Mouse (Mus musculus) brain, embryonic 14.5 days (tissue): Measurements from ENCODE around the gene Hyal3. TPM values are rescaled to one million over a fixed set of nuclear protein-coding genes. Genes with fewer than 3 reads are reported as not detected.
A peak's percentile ranks its signal among the peaks of the same experiment; 100 is the strongest.
"Not testable (repeated sequence)": the region's sequence is repeated elsewhere in the genome, so short reads cannot be mapped to it uniquely, and the experiment has no call there.

Experiments
- DNase-seq: peaks from one replicate; pipeline ENCODE4 v3.0.0-alpha.2; 2011; ENCODE audit warnings: low read depth
- CTCF ChIP-seq: fragments of 200-500 bp; IDR thresholded peaks from 2 replicates; pipeline ENCODE4 v1.5.1; 2012; ENCODE audit warnings: inconsistent platforms, mild to moderate bottlenecking, moderate library complexity, borderline replicate concordance; ENCODE audit not compliant: insufficient read depth, insufficient read length; ENCODE audit errors: extremely low read depth
- POLR2A ChIP-seq: fragments of 200-500 bp; IDR thresholded peaks from 2 replicates; pipeline ENCODE4 v1.6.1; 2012; ENCODE audit warnings: mild to moderate bottlenecking, inconsistent platforms, borderline replicate concordance; ENCODE audit not compliant: poor library complexity, insufficient read depth, insufficient read length, severe bottlenecking; ENCODE audit errors: extremely low read depth
- polyA plus RNA-seq: library from polyadenylated mRNA; depleted of rRNA; stranded (reverse); fragments of >200 nt; gene quantifications from 2 replicates; pipeline ENCODE4 v1.2.3, GENCODE M21; 2012

Hyal3 gene
- polyA plus RNA-seq, 1 experiment: 1.6 TPM

DNA sequence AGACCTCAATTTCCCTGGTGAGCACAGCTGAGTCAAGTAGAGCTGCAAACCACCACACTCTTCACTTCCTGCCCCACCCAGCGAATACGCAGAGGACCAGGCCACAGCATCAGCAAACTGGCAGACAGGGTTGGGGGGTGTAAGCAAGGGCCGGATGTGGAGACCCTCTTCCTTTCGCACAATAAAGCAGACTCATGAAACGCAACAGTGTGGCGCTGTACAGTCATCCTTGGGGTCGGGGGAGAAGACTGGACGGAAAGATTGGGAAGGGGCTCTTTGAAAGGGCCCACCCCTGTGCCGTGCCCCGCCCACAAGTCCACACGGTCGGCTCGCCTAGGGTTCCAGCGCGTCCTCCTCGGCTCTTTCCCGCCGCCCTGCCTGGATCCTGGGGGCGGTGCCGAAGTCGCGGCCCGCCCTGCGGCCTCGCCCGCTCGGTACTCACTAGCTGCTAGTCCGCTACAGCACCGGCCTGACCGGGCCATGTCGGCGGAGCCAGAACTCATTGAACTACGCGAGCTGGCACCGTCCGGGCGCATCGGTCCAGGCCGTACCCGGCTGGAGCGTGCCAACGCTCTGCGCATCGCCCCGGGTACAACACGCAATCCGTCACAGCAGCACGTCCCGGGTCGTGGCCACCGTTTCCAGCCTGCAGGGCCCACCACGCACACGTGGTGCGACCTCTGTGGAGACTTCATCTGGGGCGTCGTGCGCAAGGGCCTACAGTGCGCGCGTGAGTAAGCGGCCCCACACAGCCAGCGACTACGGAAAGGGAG is 29.3 kb upstream of the Hyal3 start, which contains the start of gene Rassf1:
Gene Rassf1 (plus strand): TSS at position 439 of the 773 bp plus-strand sequence.
- peak; percentile 44 for DNase-seq
- no peak for TF ChIP-seq CTCF
- TF ChIP-seq POLR2A: 0 out of 2 replicates have a peak, but pooled peaks have one; percentile 16

DNA sequence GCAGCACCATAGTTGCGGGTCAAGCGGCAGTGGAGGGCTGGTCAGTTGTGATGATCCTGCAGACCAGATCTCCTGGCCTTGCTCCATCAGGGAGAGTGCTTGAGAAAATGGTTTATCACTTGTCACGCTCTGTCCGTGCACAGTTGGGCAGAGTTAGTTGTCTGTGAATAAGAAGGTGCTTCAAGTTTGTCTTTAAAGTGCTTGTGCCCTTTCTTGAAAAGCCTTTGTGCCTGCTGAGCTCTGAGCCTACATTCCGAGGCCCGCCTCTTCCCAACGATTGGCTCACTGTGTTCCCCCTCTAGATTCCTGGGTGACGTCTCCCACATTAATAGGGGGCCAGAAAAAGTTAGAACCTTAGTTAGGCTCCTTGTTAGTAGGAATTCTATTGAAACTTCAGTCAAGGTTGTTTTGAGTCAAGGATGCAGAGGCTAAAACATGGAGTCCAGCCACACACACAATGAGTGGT is 28.7 kb upstream of the Hyal3 start:
- no peak for DNase-seq
- TF ChIP-seq POLR2A: no peak

GRCm38 (mm10) chr9:107552690-107553393 is 27.8 kb upstream of the Hyal3 start:
- TF ChIP-seq CTCF: no peak
- DNase-seq: no peak

DNA sequence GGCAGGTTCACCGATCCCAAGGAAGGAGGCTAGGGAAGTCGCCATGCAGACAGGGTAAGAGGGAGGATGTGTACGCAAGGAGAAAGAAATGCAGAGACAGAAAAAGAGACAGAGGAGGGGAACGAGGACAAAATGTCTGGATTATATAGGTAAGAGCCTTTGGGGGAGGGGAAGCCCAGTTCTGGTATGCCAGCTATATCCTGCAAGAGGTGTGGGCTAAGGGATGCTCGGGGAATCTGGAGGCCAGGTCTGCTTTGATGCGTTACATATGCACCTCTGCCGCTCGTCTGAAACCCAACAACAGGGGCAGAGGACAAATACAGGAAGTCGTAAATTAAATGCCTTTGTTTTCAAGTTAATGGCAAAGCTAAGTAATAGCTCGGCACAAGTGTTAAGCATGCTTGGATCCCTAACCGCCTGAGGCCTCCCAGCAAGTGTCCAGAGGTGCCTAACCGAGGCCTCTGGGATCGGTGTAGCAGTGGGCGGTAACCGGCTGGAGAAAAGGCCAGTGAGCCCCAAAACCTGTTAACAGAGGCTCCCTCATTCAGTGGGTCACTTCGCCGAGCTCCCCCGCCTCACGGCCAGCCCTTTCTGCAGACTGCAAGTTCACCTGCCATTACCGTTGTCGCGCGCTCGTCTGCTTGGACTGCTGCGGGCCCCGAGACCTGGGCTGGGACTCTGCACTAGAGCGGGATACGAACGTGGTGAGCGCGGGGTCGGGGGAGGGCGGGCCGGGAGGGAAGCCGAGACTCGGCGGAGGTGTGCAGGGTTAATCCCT is 26.9 kb upstream of the Hyal3 start:
- TF ChIP-seq POLR2A (no peak), CTCF (no peak)
- no peak for DNase-seq

DNA sequence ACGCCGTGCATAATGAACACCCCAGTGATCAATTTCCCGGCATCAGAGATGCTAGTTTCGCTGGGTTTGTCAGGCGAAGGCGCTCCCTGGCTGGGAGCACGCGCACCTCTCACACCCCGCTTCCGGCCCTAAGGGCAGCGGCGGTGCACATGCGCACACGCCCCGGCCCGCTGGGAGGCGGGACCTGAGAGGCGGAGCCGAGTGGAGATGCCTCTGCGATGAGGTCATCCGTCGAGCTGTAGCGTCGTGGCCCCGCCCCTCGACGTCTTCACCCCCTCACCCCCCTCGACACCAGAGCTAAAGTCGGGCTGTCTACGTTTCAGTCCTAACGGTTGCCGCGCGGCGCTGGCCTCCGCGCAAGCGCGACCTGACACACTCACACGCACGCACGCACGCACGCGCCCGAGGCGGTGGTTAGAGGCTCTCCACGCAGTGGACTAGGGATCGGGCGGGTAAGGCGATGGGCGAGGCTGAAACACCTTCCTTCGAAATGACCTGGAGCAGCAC is 26.2 kb upstream of the Hyal3 start:
- peak; percentile 99 for DNase-seq
- TF ChIP-seq CTCF (no peak), POLR2A (peak; percentile 71; the same call in 1 of the 2 replicates)

DNA sequence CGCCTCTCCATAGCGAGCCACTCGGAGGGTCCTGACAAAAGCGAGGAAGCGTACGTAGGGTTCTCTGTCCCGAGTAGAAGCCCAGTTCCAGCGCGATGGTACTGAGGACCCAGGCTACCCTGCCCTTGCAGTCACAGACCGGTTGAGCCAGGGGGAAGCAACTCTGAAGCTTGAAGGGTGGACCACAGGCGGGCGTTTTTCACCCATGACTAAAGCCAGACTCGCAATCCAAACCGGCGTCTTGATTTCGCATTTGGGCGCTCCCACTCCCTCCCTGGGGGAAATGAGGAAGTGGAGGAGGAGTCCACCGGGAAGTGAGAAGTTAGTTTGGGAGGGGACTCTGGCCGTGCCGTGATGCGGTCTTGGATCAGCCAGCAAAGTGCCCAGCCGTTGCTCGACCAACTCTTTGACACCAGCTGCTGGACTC is 25.6 kb upstream of the Hyal3 start:
- TF ChIP-seq POLR2A (no peak), CTCF (no peak)
- DNase-seq: peak; percentile 56

DNA sequence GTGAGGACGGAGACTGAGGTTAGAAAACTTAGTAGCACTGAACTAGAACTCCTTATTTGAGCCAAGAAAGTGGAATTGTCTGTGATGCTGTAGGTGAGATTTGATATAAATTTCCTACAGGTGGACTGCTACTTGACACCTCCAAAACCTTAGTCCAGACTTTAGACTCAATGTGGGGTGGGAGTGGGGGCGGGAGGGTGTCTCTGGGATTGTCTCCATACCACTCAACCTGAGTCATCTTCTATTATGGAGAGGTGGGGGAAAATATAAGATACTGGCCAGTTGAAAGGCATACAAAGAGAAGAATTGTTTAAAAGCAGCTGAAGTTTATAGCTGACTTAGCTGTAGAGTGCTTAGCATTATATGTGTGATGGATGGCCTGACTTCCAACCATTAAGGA is 24.9 kb upstream of the Hyal3 start:
- DNase-seq: no peak
- TF ChIP-seq POLR2A (no peak), CTCF (no peak)

GRCm38 (mm10) chr9:107556346-107556745 is 24.3 kb upstream of the Hyal3 start:
- TF ChIP-seq POLR2A (no peak), CTCF (no peak)
- DNase-seq: no peak

DNA sequence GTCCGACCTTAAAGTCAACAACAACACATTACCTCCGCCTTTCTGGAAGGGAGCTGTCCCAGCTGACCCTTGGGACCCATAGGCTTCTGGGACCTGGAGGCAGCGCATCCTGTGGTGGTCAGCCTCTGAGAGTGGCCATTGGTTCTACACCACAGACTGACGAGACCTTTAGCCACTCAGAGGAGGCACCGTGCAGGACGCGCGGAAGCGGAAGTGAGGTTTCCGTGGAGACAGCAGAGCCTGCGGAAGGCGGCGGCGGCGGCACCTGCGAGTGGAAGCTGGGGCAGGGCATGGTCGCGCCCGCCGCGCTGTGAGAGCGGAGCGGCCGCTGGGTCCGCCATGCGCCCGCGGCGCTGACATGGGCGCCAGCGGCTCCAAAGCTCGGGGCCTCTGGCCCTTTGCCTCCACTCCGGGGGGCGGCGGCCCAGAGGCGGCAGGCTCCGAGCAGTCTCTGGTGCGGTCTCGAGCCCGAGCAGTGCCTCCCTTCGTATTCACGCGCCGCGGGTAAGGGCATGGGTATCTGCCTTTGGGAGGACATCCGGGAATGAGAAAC is 17.5 kb upstream of the Hyal3 start, which contains the start of gene Tusc2:
Gene Tusc2 (plus strand): TSS at position 227 of the 553 bp plus-strand sequence.
- TF ChIP-seq POLR2A: peak; percentile 83
- TF ChIP-seq CTCF: no peak
- DNase-seq: peak; percentile 97

GRCm38 (mm10) chr9:107565556-107565955 is 15.1 kb upstream of the Hyal3 start:
- TF ChIP-seq CTCF: 0 out of 2 replicates have a peak, but pooled peaks have one; percentile 21
- DNase-seq: not testable (repeated sequence)
